ENCODE assay signal across 9 mouse cellular contexts in the genomic region with DNA sequence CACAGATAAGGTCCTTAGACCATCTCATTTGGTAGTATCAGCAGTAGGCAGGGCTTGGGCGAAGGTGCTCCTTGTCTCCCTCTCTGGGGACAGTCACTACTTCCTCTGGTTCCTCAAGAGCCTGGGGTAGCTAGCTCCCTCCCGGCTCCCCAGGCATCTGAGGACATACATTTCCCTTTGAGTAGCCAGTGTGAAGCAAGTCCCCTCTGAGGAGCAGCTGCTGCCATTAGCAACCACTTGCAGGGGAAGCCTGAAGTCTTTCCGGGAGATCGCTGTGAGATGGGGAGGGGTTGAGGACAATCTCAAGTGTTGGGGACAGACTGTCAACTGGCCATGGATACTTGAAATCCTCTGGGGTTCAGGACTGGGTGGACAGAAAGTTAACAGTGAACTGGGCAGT.
DNase-seq lines count a peak whose midpoint lies in the region; ATAC-seq lines count a peak whose summit lies in the region.
"Had no signal": no experiment of that assay in that cellular context is flagged by ENCODE, and none has a peak within 500 bp of the region (broad histone marks: within the 10 kb centered on the region; RNA-seq: fewer than 3 reads in every experiment).

No protein-coding gene starts in this region.

- no peak for ATAC-seq in kidney, embryonic 15.5 days (replicated peaks; ENCODE audit: low FRiP score)
- 0 out of 2 replicates have a peak, but pooled peaks have one; percentile 5 for ATAC-seq in common myeloid progenitor, adult 5-6 weeks (replicated peaks; ENCODE audit: low read depth, poor library complexity, severe bottlenecking)
- ATAC-seq in heart, embryonic 15.5 days (replicated peaks; ENCODE audit: insufficient number of reproducible peaks, insufficient read depth, low FRiP score, low read depth) = no peak
- 0 out of 2 replicates have a peak, but pooled peaks have one; percentile 13 for ATAC-seq in megakaryocyte, adult 5-6 weeks (ENCODE audit: poor library complexity, severe bottlenecking)

- no peaks in the 10 kb centered on the region for H3K9me3 ChIP-seq in kidney, embryonic 15.5 days (replicated peaks)
- no peaks in the 10 kb centered on the region for H3K9me3 ChIP-seq in heart, embryonic 15.5 days (replicated peaks)

- no peaks in the 10 kb centered on the region for H3K27me3 ChIP-seq in kidney, embryonic 15.5 days
- H3K27me3 ChIP-seq in heart, embryonic 15.5 days = no peaks in the 10 kb centered on the region

- H3K4me1 ChIP-seq in kidney, embryonic 15.5 days = peaks cover 46% of the 10 kb centered on the region
- H3K4me1 ChIP-seq in heart, embryonic 15.5 days (replicated peaks) = peaks cover 46% of the 10 kb centered on the region

- peaks cover 36% of the 10 kb centered on the region for H3K36me3 ChIP-seq in kidney, embryonic 15.5 days
- H3K36me3 ChIP-seq in heart, embryonic 15.5 days = peaks cover 19% of the 10 kb centered on the region

- no peak overlapping the region for H3K9ac ChIP-seq in kidney, embryonic 15.5 days
- no peak overlapping the region; the same call in 1 of the 2 replicates for H3K9ac ChIP-seq in heart, embryonic 15.5 days

- WGBS in kidney, embryonic 15.5 days = 64% methylated on average over 4 of the region's 4 CpGs
- WGBS in heart, embryonic 15.5 days = 46% methylated on average over 4 of the region's 4 CpGs

- H3K27ac ChIP-seq in kidney, embryonic 15.5 days = peak overlapping the region; percentile 19; the same call in 1 of the 2 replicates
- peak overlapping the region; percentile 86; the same call in 1 of the 2 replicates for H3K27ac ChIP-seq in heart, embryonic 15.5 days
- H3K27ac ChIP-seq: hindbrain, embryonic 14.5 days had no signal

- intact Hi-C loops in left cerebral cortex, postnatal 36 days (cut with DNase I) = loop anchor here (5.0 kb wide), 2 partner anchors 55 to 95 kb away; partner anchors contain the start of gene Faap20

- no peak overlapping the region for H3K4me2 ChIP-seq in kidney, embryonic 15.5 days
- H3K4me2 ChIP-seq in heart, embryonic 15.5 days = peak overlapping the region; percentile 89

- no peak overlapping the region for H3K4me3 ChIP-seq in kidney, embryonic 15.5 days (replicated peaks)
- no peak overlapping the region for H3K4me3 ChIP-seq in heart, embryonic 15.5 days

- no peak for DNase-seq in kidney, adult 8-10 months
- no peak for DNase-seq in left cerebral cortex, postnatal 36 days (ENCODE audit: low spot score in 2 of 2)
- DNase-seq in testis, postnatal 10 days (ENCODE audit: low spot score) = no peak
- DNase-seq: adrenal gland, postnatal 14 days had no signal

Comparison
In these comparisons a context has a peak if more than half of its experiments do, and no peak if none do; other contexts are left out.
1. ATAC-seq: peak in common myeloid progenitor, adult 5-6 weeks (single experiment) and megakaryocyte, adult 5-6 weeks (single experiment); none in kidney, embryonic 15.5 days (single experiment) and heart, embryonic 15.5 days (single experiment).